Mouse (Mus musculus) hindbrain, embryonic 12.5 days (tissue): Measurements from ENCODE around the gene Slmap. TPM values are rescaled to one million over a fixed set of nuclear protein-coding genes. Genes with fewer than 3 reads are reported as not detected.
A peak's percentile ranks its signal among the peaks of the same experiment; 100 is the strongest.

Experiments used
- ATAC-seq: fragments of 200-750 bp; cut with Nextera tagmentation; 2 replicates; pipeline ENCODE4 v1.8.0; 2017; ENCODE audit warnings: moderate TSS enrichment; ENCODE audit not compliant: low FRiP score
- H3K27ac ChIP-seq: fragments of 300-500 bp; sonication (generic); 2 replicates; pipeline ENCODE4 v1.5.1; 2016; ENCODE audit warnings: mild to moderate bottlenecking
- H3K27me3 ChIP-seq: fragments of 300-500 bp; sonication (generic); 2 replicates; pipeline ENCODE4 v1.6.1; 2016; ENCODE audit warnings: mild to moderate bottlenecking
- H3K36me3 ChIP-seq: fragments of 300-500 bp; sonication (generic); 2 replicates; pipeline ENCODE4 v1.6.1; 2016; ENCODE audit warnings: mild to moderate bottlenecking
- H3K4me1 ChIP-seq: fragments of 300-500 bp; sonication (generic); 2 replicates; pipeline ENCODE4 v1.6.1; 2016
- H3K4me2 ChIP-seq: fragments of 300-500 bp; sonication (generic); replicated peaks from 2 replicates; pipeline ENCODE4 v1.6.1; 2016; ENCODE audit warnings: mild to moderate bottlenecking
- H3K4me3 ChIP-seq: fragments of 300-500 bp; sonication (generic); 2 replicates; pipeline ENCODE4 v1.5.1; 2016; ENCODE audit warnings: mild to moderate bottlenecking
- H3K9ac ChIP-seq: fragments of 300-500 bp; sonication (generic); 2 replicates; pipeline ENCODE4 v1.6.1; 2016; ENCODE audit warnings: mild to moderate bottlenecking, moderate library complexity
- H3K9me3 ChIP-seq: fragments of 300-500 bp; sonication (generic); replicated peaks from 2 replicates; pipeline ENCODE4 v1.6.1; 2016; ENCODE audit warnings: mild to moderate bottlenecking
- WGBS: fragments of 180-500 bp; shearing (Covaris S2); methylation state at CpG from one replicate; pipeline ENCODE4 v1.1.7; 2016; 5-methylcytosine and 5-hydroxymethylcytosine counted together
- polyA plus RNA-seq: library from polyadenylated mRNA; unstranded; fragments of >200 nt; fragmentation: Nextera tagmentation; extraction: Ambion mirVana; gene quantifications from 2 replicates; pipeline ENCODE4 v1.2.1, GENCODE M21; 2016

Slmap gene
- polyA plus RNA-seq, 1 experiment from 2014 or later, result 24.9 TPM

GRCm38 (mm10) chr14:26495021-26495420, 39.7 kb downstream of the Slmap start:
- Histone ChIP-seq H3K9ac (no peak overlapping the region), H3K4me2 (no peak overlapping the region), H3K9me3 (no peaks in the 10 kb centered on the region), H3K4me1 (no peaks in the 10 kb centered on the region; the same call in 1 of the 2 replicates), H3K27ac (no peak overlapping the region), H3K27me3 (no peaks in the 10 kb centered on the region), H3K36me3 (no peaks in the 10 kb centered on the region), H3K4me3 (no peak overlapping the region)
- no peak for ATAC-seq
- WGBS, result 92% methylated on average over 1 of the region's 1 CpGs

GRCm38 (mm10) chr14:26491150-26491549, 43.6 kb downstream of the Slmap start:
- H3K27me3 ChIP-seq, result no peaks in the 10 kb centered on the region
- peaks cover 9% of the 10 kb centered on the region for H3K4me1 ChIP-seq
- H3K9me3 ChIP-seq, result no peaks in the 10 kb centered on the region
- no peaks in the 10 kb centered on the region for H3K36me3 ChIP-seq
- no peak overlapping the region for H3K27ac ChIP-seq
- no peak overlapping the region for H3K9ac ChIP-seq
- 33% methylated on average over 2 of the region's 2 CpGs for WGBS
- no peak; the same call in 1 of the 2 replicates for ATAC-seq
- no peak overlapping the region for H3K4me2 ChIP-seq
- no peak overlapping the region for H3K4me3 ChIP-seq

DNA sequence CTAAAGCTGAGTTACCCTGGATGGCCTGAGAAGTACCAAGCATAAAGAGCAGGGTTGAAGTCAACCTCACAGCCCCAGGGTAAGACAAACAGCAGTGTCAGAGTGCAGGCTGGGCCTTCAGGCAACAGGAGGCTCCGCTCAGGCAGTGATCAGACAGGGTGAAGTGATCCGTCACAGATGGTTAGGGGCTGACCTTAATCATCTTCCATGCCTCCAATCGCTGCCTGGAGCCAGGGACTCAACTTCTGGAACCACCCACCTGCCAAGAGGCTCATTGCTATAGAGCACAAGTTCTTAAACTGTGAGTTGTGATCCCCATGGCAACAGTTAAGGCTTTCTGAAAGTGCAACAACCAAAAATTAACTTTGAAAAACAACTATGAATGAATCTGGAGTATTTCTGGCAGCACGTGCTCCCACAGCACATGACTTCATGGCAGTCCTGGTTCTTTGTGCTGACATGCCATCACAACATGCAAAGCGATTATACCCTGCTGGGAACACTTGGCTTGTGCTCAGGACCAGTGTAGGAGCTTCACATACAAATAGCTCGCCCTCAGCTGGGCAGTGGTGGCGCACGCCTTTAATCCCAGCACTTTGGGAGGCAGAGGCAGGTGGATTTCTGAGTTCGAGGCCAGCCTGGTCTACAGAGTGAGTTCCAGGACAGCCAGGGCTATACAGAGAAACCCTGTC, 46.3 kb downstream of the Slmap start:
- peaks cover 9% of the 10 kb centered on the region for H3K4me1 ChIP-seq
- H3K9me3 ChIP-seq, result no peaks in the 10 kb centered on the region
- no peak overlapping the region for H3K4me3 ChIP-seq
- no peak overlapping the region for H3K4me2 ChIP-seq
- H3K27me3 ChIP-seq, result no peaks in the 10 kb centered on the region
- 54% methylated on average over 9 of the region's 9 CpGs for WGBS
- ATAC-seq, result peak; percentile 50; the same call in 1 of the 2 replicates
- H3K9ac ChIP-seq, result 0 out of 2 replicates have a peak overlapping the region, but pooled peaks have one; percentile 32
- H3K36me3 ChIP-seq, result no peaks in the 10 kb centered on the region
- H3K27ac ChIP-seq, result no peak overlapping the region

DNA sequence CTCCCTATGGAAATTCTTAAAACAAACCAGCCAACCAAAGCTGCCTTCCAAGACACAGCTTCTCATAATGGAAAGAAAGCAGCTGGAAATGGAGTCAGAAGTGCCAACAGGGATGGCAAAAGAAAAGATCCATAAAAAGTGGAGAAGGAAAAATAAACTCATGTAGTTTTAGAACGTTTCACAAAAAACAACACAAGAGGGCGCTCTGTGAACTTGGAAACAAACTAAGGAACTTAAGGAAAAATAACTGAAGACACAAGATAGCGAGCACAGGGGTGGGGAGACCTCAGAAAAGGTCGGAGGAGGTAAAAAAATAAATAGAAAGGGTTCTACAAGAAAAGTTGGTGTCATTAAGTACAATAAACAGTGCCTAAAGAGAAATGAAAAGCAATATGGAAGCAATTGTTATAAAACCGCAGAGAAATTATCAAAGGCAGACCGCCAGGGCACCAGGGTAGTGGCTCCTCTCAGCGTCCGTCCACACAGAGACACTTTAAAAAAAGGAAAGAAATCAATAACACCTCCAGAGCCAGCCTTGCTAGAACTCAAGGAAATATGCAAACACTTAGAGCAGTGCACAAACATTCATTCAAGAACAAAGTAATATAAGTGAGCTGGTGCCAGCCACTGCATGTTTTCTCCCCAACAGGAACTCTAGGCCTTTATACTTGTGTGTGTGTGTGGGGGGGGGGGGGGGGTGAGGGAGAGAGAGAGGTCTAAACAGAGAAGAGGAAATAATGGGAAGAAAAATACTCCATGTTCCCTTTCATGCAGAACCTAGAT, 48.1 kb downstream of the Slmap start:
- Histone ChIP-seq H3K36me3 (no peaks in the 10 kb centered on the region), H3K4me3 (no peak overlapping the region), H3K9ac (no peak overlapping the region), H3K27ac (no peak overlapping the region), H3K4me1 (peaks cover 9% of the 10 kb centered on the region), H3K9me3 (no peaks in the 10 kb centered on the region), H3K4me2 (no peak overlapping the region), H3K27me3 (no peaks in the 10 kb centered on the region)
- ATAC-seq, result no peak
- WGBS, result 53% methylated on average over 8 of the region's 8 CpGs

- WGBS, result 91% methylated on average over 1 of the region's 1 CpGs
- no peak overlapping the region for H3K9ac ChIP-seq
- H3K27me3 ChIP-seq, result no peaks in the 10 kb centered on the region
- ATAC-seq, result no peak
- no peaks in the 10 kb centered on the region for H3K4me1 ChIP-seq
- H3K9me3 ChIP-seq, result no peaks in the 10 kb centered on the region
- no peak overlapping the region for H3K4me3 ChIP-seq
- H3K36me3 ChIP-seq, result peaks cover 3% of the 10 kb centered on the region; the same call in 1 of the 2 replicates
- no peak overlapping the region for H3K27ac ChIP-seq
- no peak overlapping the region for H3K4me2 ChIP-seq
Observed at GRCm38 (mm10) chr14:26481457-26481856, 53.3 kb downstream of the Slmap start.

DNA sequence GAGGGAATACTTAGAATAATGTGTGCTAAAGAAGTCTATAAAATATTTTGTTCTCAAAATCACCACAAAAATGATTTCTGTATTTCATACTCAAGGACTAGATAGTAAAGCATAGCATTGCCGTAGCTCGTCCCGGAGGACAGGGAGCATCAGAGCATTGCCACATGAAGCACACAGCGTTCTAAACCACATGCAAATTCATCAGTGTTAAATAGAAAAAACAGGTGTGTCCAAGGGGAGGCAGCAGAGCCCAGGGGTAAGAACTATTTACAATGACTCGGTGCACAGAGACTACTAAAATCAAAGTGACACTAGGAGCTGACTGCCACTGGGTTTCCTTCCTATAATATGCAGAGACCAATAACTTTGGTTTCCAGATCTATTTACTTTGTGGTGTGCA, 57.0 kb downstream of the Slmap start:
- H3K9ac ChIP-seq, result no peak overlapping the region
- no peak for ATAC-seq
- WGBS, result 90% methylated on average over 5 of the region's 5 CpGs
- no peak overlapping the region for H3K27ac ChIP-seq
- peaks cover 3% of the 10 kb centered on the region; the same call in 1 of the 2 replicates for H3K36me3 ChIP-seq
- no peaks in the 10 kb centered on the region for H3K4me1 ChIP-seq
- H3K9me3 ChIP-seq, result no peaks in the 10 kb centered on the region
- H3K27me3 ChIP-seq, result no peaks in the 10 kb centered on the region
- no peak overlapping the region for H3K4me3 ChIP-seq
- no peak overlapping the region for H3K4me2 ChIP-seq

- H3K9ac ChIP-seq, result no peak overlapping the region
- no peaks in the 10 kb centered on the region for H3K9me3 ChIP-seq
- H3K27ac ChIP-seq, result no peak overlapping the region
- no peak for ATAC-seq
- H3K4me2 ChIP-seq, result no peak overlapping the region
- no peaks in the 10 kb centered on the region for H3K4me1 ChIP-seq
- 93% methylated on average over 2 of the region's 2 CpGs for WGBS
- H3K27me3 ChIP-seq, result no peaks in the 10 kb centered on the region
- no peak overlapping the region for H3K4me3 ChIP-seq
- H3K36me3 ChIP-seq, result peaks cover 3% of the 10 kb centered on the region; the same call in 1 of the 2 replicates
Observed at GRCm38 (mm10) chr14:26476391-26476790, 58.3 kb downstream of the Slmap start.

GRCm38 (mm10) chr14:26467974-26468373, 66.8 kb downstream of the Slmap start:
- Histone ChIP-seq H3K27ac (no peak overlapping the region), H3K4me1 (no peaks in the 10 kb centered on the region), H3K4me3 (no peak overlapping the region), H3K36me3 (peaks cover 4% of the 10 kb centered on the region; the same call in 1 of the 2 replicates), H3K9me3 (no peaks in the 10 kb centered on the region), H3K9ac (no peak overlapping the region), H3K27me3 (no peaks in the 10 kb centered on the region), H3K4me2 (no peak overlapping the region)
- no peak for ATAC-seq
- 94% methylated on average over 4 of the region's 4 CpGs for WGBS

DNA sequence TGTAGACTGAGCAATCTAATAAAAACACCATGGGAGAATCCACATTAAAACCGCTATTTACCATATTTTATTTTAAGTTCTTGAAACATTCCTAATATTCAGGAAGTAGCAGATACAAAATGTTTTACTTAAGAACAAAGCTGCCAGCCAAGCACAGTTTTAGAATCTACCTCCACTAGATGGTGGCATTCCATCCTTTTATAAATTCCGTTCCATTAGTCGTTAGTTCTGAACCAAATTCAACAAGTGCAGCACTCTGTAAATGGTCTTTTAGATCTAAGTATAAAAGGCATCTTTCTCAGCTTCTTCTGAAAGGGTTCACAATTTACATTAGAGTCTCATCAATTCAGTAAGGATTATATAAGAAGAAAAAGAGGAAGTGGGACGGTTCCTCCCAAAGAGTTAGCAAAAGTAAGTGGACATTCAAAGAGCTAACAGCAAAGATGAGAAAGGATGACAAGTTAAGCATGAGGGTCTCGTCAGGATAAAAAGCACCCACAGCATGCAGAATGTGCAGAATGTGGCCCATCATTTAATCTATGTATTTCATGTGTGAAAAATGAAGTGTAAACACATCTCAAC, 68.1 kb downstream of the Slmap start:
- H3K9me3 ChIP-seq, result no peaks in the 10 kb centered on the region
- H3K4me2 ChIP-seq, result no peak overlapping the region
- no peaks in the 10 kb centered on the region for H3K4me1 ChIP-seq
- 80% methylated on average over 5 of the region's 5 CpGs for WGBS
- H3K4me3 ChIP-seq, result no peak overlapping the region
- H3K9ac ChIP-seq, result no peak overlapping the region
- H3K27me3 ChIP-seq, result no peaks in the 10 kb centered on the region
- no peak for ATAC-seq
- no peak overlapping the region for H3K27ac ChIP-seq
- peaks cover 9% of the 10 kb centered on the region; the same call in 1 of the 2 replicates for H3K36me3 ChIP-seq

DNA sequence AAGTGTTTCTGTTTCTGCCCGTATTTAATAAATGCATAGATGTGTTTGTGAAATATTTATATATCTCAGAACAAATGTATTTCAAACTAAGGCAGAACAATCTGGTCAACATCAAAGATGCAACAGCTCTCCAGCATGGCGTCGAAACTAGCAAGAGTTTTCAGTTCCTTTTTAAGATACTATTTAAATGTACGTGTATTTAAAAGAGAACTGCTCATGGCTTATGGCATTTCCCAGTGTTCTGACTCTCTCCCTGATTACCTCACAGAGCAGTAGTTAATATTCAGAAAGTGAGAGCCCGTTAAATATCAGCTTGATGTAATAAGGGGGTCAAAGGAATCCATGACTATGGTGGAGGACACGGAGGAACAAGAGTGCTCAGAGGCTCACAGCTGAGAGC, 68.8 kb downstream of the Slmap start:
- 87% methylated on average over 6 of the region's 6 CpGs for WGBS
- Histone ChIP-seq H3K4me1 (no peaks in the 10 kb centered on the region), H3K9ac (no peak overlapping the region), H3K4me2 (no peak overlapping the region), H3K9me3 (no peaks in the 10 kb centered on the region), H3K27ac (no peak overlapping the region), H3K36me3 (peaks cover 9% of the 10 kb centered on the region; the same call in 1 of the 2 replicates), H3K27me3 (no peaks in the 10 kb centered on the region), H3K4me3 (no peak overlapping the region)
- ATAC-seq, result no peak

- no peak overlapping the region for H3K4me3 ChIP-seq
Observed at GRCm38 (mm10) chr14:26459516-26459915, 75.2 kb downstream of the Slmap start.

GRCm38 (mm10) chr14:26454851-26455250, 79.9 kb downstream of the Slmap start:
- H3K9ac ChIP-seq, result no peak overlapping the region
- no peak overlapping the region for H3K4me3 ChIP-seq
- WGBS, result 52% methylated on average over 16 of the region's 16 CpGs
- H3K36me3 ChIP-seq, result peaks cover 2% of the 10 kb centered on the region; the same call in 1 of the 2 replicates
- no peak for ATAC-seq
- H3K27me3 ChIP-seq, result no peaks in the 10 kb centered on the region
- no peak overlapping the region for H3K27ac ChIP-seq
- H3K4me2 ChIP-seq, result no peak overlapping the region
- no peaks in the 10 kb centered on the region for H3K9me3 ChIP-seq
- peaks cover 8% of the 10 kb centered on the region; the same call in 1 of the 2 replicates for H3K4me1 ChIP-seq

More at GRCm38 (mm10) chr14:26459516-26459915, 75.2 kb downstream of the Slmap start:
- peaks cover 16% of the 10 kb centered on the region for H3K36me3 ChIP-seq
- no peak overlapping the region for H3K27ac ChIP-seq
- no peaks in the 10 kb centered on the region for H3K4me1 ChIP-seq
- no peak for ATAC-seq
- no peak overlapping the region for H3K9ac ChIP-seq
- H3K4me2 ChIP-seq, result no peak overlapping the region
- H3K9me3 ChIP-seq, result no peaks in the 10 kb centered on the region
- H3K27me3 ChIP-seq, result no peaks in the 10 kb centered on the region
